Mouse (Mus musculus): Measurements from ENCODE around the gene Setd4.

Setd4 gene

DNA sequence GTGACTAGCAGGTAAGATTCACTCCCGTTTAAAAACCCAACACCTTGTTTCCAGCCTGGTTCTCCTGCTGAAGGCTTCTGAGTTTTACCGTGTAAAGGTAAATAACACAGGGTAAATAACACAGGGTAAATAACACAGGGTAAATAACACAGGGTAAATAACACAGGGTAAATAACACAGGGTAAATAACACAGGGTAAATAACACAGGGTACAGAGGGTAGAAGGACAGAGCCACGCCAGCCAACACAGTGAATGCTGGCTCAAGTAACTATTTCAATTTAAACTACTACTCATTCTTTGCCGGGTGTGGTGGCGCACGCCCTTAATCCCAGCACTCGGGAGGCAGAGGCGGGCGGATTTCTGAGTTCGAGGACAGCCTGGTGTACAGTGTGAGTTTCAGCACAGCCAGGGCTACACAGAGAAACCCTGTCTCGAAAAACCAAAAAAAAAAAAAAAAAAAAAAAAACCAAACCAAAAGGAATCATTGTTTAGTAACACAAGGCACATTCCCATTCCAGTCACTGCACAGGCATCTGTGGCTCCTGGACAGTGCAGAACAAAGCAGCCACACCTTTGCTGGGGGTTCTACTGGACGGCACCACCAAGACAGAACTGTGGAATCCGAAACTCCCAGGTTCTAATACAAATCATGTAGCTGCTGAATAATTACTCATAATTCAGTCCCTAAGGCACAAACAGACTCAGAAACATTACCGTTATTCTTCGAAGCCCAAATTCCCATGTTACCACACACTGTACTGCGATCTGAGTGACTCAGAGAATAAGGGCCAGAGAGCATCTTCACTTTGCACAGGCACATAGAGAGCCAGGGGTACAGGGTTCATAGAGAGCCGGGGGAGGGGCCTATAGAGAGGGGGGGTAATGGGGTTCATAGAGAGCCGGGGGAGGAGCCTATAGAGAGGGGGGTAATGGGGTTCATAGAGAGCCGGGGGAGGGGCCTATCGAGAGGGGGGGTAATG is 12.1 kb downstream of the Setd4 start:
- DNase-seq (ENCODE audit: low read depth, low spot score), result no peak

DNA sequence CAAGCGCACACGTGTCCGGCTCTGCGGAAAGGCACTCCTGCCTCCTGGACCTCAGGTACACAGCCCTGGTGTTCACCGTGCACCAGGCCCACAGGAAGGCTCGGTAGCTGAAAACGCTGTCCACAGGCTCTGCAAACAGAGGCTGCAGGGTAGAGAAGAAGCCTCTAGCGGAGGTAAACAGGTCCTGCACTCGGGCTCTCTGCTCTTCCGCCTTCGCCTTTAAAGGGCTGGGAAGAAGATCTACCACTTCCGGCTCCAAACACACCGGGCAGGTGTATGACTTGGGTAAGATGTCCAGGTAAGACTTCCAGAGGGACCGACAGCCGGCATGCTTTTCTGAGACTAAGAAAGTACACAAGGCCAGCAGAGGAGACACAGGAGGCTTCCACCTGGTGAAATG is 12.9 kb downstream of the Setd4 start:
- DNase-seq (ENCODE audit: low read depth, low spot score), result peak; percentile 87

DNA sequence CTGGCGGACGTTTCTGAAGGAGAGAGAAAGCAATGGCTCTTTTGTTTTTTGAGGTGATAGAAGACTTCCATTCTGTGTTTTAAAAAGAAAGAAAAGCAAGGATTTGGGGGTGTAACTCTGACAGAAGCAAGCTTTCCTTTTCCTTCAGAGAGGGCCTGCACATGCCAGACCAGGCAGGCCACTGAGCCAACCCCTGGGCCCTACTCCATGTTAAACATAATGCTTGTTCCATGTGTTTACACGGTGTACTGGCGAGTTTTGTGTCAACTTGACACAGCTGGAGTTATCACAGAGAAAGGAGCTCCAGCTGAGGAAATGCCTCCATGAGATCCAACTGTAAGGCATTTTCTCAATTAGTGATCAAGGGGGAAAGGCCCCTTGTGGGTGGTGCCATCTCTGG is 15.6 kb downstream of the Setd4 start:
- DNase-seq (ENCODE audit: low read depth, low spot score), result no peak

DNA sequence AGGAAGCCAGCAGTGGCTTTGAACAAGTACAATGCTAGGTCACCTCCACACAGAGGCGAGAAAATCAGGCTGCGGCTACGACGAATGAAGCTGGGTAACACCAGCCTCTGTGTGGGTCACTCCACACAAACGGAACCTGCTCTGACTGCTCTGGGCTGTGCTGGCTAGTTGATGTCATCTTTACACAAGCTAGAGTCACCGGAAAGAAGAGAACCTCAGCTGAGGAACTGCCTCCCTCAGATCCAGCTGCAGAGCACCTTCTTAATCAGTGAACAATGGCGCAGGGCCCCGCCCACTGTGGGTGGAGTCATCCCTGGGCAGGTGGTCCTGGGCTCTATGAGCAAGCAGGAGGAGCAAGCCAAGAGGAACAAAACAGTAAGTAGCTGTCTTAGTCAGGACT is 17.5 kb downstream of the Setd4 start:
- DNase-seq (ENCODE audit: low read depth, low spot score), result peak; percentile 88

DNA sequence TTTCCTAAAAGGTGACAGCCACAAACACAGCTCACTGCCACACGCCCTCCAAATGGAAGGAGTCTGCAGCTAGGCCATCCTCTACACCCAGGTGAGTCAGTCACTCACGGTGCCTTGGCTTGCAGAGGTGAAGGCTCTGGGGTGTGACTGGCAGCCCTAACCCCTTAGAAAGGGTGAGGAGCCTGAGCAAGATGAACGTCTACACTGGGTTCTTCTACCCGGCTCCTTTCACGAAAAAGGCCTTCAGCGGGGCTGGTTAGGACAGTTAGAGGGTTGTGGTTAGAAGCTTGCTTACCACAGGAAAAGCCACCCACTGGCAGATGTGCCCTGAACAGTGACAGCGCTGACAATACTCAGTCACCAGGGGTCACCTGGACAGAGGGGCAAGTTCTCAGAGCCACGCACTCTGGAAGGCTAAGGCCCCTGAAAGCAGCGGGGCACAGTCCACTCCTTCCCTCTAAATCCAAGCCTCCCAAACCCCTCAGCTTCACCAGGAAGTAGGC is 18.1 kb downstream of the Setd4 start:
- DNase-seq (ENCODE audit: low read depth, low spot score), result no peak

DNA sequence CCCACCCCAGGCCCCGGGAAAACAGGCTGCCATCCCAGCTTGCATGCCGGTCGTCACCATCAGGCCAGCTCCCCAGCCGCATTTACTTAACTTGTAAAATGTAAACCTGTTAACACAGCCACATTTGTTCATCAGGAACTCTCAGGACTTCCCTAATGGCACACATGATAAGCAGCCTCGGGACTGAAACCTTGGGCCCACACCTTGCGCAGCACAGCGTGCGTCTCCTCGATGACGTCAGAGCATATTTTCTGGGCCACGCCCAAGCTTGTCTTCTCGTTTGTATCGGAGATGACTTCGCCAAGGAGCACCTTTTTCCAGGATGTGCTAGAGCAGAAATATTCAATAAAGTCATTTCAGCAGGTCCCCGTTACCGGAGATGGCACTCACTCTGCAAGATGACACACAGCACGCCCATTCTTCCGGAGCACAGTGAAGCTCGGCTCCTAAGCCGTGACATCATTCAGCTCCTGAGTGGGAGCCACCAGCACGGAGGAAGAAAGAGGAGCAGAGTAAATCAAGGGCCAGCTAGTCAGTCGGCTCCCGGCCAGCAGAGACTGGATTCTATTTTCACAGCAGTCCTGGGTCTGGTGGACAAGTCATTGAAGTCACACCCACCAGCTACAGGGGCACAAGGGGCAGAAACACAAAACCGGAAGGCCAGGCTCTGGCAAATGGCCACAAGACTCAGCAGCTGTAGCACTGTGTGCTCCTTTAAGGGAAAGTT is 18.7 kb downstream of the Setd4 start:
- peak; percentile 54 for DNase-seq (ENCODE audit: low read depth, low spot score)

DNA sequence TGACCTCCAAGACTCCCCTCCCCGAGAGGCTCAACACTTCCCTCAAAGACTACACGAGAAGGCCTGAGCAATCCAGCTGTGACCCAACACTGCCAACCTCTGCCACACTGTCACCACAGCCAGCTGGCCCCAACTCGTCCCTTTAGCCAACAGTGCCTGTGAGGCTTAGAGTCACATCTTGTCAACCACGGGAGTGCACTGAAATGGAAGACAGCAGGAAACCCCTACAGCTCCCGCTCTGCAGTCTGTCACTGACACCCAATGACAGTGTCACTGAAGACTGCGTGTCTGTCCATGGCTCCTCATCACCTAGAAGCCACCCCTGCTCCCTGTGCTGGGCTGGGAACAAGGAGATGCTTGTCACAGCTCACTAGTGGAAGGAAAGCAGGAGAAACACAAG is 22.7 kb downstream of the Setd4 start:
- no peak for DNase-seq (ENCODE audit: low read depth, low spot score)

DNA sequence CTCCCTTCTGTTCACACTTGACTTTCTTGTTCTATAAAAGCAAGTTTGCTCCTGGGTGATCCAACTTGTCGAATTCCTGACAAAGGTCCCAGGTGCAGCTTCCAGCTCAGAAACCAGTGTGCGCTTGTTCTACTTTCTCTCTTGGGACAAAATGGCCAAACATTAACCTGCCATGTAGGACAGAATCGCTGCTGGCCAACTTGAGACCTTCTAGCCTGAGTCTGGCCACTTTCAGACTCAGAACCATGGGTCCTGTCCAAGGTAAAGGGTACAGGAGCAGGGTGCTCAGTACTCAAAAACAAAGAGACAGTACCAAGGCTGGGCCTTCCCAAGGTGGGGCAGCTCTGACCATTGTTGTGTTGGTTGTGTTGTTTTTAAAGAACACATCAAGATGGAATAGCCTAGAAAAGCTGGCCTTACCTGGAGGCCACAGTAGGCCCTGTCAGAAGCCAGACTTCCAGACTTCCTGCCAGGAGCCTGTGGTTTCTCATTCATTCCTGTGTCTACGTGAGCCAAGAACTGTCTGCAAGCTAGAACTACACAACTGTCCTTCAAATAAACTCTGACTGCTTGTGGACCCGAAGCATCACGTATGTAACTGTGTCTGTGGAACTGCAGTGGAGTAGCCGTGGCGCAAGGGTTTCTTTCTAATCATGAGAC is 25.4 kb downstream of the Setd4 start:
- no peak for DNase-seq (ENCODE audit: low read depth, low spot score)

DNA sequence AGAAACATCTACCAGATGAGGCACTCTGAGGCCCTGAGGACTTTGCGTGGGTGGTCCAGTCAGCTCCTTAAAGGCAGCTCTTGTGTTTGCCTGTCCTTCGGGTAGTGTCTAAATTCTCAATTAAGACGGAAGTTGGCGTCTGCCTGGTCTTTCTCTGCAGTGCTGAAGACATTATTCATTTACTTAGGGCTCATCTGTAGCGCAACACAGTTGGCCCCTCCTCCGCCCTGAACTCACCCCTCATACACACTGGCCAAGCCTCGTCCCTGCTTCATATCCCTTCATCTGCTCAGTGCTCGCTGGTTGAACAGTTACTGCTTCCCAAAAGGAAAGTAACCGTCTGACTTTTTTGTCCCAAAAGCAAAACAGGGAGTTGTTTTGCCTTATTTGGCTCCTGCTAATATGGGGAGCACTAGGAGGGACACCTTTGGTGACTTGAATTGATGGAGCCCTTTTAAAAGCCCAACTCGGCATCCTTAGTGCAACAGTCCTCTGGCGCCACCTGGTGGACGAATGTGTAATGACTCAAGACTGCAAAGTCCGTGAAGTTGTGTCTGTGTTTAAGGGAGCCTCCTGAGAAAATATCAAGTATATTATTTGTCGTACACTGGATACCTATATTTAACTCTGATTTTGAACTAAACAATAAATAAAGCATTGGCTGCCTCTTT is 27.3 kb downstream of the Setd4 start:
- peak; percentile 79 for DNase-seq (ENCODE audit: low read depth, low spot score)

DNA sequence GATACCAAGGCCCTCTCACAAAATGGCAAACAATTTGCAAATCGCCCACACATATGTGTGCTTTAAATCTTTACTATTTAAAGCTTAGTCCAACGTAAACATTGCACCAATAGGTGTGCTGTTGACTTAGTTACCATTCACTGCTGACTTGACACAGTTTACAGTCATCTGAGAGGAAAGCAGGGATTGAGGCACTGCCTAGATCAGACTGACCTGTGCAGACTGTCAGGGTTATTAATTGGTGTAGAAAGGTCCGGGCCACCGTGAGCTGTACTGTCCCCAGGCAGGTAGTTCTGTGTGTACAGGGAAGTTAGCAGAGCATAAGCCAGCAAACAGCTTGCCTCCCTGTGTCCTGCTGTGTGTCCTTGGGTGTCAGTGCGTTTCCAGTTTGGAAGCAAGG is 28.3 kb downstream of the Setd4 start:
- DNase-seq (ENCODE audit: low read depth, low spot score), result no peak

DNA sequence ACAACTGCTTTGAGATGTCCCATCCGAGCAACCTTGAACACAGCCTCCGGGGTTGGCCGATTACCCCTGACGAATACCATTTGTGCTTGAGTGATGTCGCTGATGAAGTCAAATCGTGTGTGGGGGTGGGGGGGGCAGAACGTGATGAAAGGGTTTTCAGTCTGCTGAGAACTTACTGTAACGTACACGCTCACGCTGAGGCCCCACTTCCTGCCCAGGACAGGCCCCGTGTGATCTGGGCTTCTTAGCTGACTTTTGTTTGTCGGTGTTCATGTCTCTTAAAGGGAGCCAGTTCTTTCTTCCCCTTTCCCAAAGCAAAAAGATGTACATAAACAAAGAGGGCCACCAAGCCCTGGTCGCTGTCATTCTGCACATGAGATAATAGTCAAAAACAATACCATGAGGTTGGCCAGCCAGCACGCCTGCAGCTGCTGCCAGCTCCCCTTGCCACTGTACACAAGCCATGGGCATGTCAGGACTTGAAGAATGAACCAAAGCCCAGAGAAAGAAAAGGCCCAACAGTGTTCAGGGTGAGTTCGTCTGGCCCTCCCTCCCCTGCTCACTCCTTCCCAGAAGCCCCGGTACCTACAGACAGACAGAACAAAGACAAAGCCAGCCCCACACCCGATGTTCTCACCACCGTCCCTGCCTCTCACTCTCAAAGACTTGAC is 29.2 kb downstream of the Setd4 start:
- peak; percentile 36 for DNase-seq (ENCODE audit: low read depth, low spot score)

DNA sequence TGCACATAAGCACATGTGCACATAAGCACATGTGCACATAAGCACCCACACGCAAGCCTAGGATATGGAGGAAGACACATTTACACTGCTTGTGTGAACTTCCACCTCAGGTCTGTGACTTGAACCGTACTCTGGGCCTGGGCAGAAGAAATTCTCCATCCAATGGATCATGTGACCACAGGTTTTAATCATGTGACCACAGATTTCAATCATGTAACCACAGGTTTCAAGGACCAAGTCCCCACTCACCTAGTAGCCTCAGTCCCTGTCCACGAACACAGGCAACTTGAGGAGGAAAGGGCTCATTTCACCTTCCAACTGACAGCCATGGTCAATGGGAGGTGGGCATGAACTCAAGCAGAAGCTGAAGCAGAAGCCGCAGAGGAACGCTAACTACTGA is 30.4 kb downstream of the Setd4 start:
- no peak for DNase-seq (ENCODE audit: low read depth, low spot score)

DNA sequence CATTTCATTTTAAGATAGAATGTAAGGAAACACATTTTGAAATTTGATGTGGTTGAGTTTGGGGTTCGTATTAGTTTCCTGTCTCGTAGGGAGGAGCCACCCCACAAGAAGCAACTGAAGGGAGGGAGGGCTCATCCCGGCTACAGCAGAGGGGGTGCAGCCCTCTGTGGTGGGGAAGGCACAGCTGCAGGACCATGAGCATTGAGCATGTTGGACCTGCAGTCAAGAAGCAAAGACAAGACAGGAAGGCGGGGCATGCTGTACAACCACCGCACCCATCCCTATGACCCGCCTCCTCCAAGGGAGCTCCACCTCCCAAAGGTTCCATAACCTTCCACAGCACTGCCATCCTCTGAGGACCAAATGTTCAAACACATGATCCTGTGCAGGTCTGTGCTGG is 31.5 kb downstream of the Setd4 start:
- DNase-seq (ENCODE audit: low read depth, low spot score), result no peak

DNA sequence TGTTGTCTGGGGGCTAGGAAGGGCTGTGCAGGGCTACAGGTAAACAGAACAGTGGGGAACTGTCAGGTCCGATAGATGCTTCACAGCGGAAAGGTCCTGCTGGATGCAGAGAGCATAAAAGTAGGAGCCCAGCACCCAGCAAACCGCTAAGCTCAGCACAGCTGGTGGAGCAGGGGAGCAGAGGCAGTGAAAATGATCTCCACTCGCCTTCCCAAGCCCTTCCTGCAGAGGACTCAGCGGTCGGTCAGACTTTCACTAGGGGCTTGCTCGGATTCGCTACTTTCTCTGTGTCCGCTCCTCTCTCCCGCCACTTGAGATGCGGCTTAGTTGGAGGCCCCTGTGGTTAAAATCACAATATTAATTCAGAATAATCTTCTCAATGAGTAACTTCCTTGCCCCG is 45.4 kb downstream of the Setd4 start:
- DNase-seq (ENCODE audit: low read depth, low spot score), result no peak

DNA sequence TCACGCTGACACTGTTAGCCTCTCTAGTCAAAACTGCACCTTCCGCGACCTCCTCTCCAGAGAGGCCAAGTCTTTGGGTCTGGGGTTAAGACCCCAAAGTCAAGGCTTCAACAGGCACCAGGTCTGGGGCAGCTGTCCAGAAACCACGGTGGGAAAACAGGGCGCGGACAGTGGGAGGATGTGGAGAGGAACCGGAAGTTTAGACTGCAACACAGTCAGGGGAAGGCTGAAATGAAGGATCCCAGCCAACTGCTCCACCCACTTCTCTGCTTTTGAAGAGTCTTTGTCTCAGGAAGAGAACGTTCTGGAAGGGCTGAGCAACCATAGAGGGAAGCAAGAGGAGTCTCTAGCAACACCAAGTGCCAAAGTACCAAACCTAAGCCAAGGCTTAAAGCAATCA is 46.2 kb downstream of the Setd4 start:
- DNase-seq (ENCODE audit: low read depth, low spot score), result no peak

DNA sequence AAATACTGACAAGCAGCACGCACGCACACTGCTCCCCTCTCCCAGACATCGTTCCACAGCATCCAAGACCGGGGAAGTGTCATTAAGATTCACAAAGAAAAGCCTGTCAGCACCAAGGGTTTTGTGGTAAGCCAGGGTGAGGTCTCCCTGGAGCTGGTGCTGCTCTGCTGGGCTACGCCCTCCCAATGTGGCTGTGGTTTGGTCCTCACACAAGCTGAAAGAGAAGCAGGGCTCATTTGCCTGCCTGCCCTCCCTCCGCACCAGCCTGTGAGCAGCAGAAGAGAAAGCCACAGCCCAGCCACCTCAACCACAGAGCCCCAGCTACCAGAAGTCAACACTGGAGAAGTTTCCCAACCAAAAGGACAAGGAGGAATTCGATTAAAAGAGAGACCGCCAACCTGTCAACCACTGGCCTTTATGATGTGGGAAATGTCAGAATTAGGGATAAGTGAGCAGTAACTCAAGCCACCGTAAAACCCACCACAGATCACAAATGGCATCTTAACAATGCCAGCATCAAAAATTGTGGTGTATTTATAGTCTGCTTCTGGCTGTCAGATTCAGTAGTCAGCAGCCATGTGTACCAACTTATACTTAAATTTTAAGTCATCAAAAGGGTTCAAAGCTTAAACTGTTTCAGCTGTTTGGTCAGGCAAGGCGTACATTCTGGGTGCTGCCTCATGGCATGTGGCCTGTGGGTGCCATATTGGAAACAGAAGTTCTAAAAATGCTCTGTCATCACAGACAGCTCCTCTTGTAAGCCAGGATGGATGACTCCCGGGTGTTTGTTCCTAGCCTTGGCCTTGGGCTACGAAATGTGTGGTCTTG is 51.0 kb downstream of the Setd4 start:
- no peak for DNase-seq (ENCODE audit: low read depth, low spot score)

DNA sequence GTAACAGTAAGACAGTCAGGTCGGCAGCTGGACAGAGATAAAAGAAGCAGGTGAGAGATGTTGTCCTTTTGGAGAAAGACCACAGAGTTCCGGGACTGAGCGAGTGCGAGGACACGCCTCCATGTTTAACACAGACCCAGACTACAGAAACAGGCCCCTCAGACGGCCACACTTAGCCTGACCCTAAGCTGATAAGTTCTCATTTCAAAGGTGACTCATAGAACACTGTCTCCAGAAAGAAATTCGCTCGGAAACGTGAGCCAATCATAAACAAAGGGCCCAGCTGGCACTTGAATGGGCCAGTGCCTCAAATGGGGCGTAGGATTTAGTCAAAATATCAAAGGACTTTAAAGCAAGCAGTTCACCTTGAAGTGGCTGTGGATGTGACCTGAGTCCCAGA is 54.6 kb downstream of the Setd4 start:
- peak; percentile 22 for DNase-seq (ENCODE audit: low read depth, low spot score)

DNA sequence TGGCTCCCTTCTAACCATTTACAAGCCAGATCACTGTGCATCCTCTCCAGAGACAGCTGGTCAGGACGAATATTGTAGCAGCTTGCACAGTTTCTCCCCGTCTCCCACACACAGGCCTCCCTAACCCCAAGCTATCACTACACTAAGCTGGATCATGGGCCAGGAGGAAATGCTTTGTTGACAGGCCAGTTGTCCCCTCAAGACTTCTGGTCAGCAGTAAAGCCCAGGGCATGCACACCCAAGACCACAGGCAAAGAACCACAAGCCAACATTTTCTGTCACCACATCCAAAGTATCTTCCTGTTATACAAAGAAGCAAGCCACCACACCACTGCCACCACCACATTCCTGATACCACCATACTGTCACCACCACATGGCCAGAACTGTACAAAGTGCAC is 55.8 kb downstream of the Setd4 start:
- no peak for DNase-seq (ENCODE audit: low read depth, low spot score)

DNA sequence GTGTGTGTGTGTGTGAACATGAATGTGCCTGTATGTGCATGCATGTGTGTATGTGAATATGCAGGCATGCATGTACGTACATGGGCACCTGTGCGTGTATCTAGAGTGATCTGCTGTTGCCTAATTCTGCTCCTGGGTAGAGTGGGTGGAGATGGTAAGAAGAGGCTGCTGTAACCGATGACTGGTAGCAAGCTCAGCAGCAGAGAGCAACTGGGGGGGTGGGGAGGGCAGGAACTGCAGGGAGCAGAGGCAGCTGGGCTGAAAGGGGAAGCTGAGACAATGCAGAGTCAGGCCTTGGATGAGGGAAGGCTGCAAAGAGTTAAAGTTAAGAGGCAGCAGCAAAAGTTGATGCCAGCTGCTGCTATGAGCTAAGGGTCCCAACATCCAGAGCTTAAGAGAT is 56.7 kb downstream of the Setd4 start:
- DNase-seq (ENCODE audit: low read depth, low spot score), result no peak

DNA sequence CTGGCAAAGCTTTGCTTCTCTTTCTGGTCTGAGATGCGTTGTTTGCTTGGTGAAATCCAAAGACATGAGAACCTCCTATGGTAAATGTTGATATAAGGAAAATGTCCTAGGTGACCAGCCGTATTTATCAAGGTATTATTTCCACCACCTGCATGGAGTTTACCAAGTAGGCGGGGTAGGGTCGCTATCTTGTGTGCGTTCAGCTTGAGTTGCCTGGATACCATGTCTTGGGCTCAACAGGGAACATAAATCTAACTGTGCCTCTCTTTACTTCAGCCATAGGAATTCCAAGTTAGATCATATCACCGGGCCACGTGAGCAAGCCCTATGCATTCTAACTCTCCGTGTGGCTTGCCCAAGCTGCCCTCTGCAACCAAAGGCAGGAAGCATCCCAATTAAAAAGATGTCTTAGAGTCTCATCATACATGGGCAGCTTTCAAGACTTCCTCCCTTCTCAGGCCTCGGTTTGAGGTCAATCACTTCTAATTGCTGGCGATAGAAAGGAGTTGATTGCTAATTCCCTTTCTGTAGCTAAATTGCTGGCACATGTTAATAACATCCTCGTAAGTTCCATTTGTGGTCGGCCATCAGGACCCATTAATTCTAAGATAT is 57.4 kb downstream of the Setd4 start:
- no peak for DNase-seq (ENCODE audit: low read depth, low spot score)

Data from R1 (cell line).